In the genomic region with DNA sequence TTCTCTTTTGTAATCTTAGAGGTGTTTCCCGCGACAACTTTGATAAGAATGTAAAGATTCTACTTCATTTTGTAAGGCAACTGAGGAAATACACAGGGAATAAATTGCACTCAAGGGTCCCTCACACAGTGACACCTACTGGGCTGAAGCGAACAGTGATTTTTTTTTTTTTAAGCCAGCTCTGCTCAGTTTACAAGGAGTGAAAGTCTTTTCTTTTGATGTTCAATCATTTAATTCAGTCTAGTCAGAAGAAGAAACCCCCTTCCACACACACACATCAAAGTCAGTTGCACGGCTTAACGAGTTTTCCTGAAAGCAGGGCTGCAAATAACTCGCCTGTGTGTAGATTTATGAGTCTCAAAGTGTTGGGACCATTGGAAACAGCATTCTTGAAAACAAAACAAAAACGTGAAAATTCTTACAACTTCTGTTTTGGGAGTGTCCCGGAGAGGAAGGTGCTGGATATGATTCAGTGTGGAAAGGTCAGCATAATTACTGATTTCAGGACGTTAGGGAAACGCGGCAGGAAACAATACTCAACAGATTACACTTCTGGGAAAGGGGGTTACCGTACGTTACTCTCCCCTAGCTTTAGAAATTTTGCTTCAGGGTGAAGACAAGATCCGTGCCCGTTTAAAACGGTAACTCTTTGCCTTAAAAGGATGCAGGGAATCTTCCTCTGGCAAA, we compare ENCODE assay signal across 8 mouse cellular contexts. TPM values are rescaled to one million over a fixed set of nuclear protein-coding genes. Genes with fewer than 3 reads are reported as not detected.
DNase-seq lines count a peak whose midpoint lies in the region; ATAC-seq and TF ChIP-seq lines count a peak whose summit lies in the region.

A gene (plus strand): TSS at position 588 of the 687 bp plus-strand sequence.

- H3K9ac ChIP-seq in hindbrain, embryonic 16.5 days (ENCODE audit: low read depth, low read length), result peak within 1 kb of the TSS; percentile 71
- no peak within 1 kb of the TSS for H3K9ac ChIP-seq in liver, embryonic 12.5 days
- H3K9ac ChIP-seq in neural tube, embryonic 13.5 days, result peak within 1 kb of the TSS; percentile 74

- peak; percentile 22 for DNase-seq in Patski (ENCODE audit: low read depth, low spot score)
- peak; percentile 61 for DNase-seq in forelimb bud, embryonic 11.5 days (ENCODE audit: low read depth, low spot score)
- no peak for DNase-seq in ovary, postnatal 14 days (ENCODE audit: low spot score)

- H3K9me3 ChIP-seq in erythroblast, embryonic 14.5 days (ENCODE audit: control insufficient read depth, low read length), result no peaks in the 10 kb centered on the region
- H3K9me3 ChIP-seq in hindbrain, embryonic 16.5 days (ENCODE audit: control insufficient read depth, low read length), result no peaks in the 10 kb centered on the region
- no peaks in the 10 kb centered on the region for H3K9me3 ChIP-seq in liver, embryonic 12.5 days (replicated peaks)
- no peaks in the 10 kb centered on the region for H3K9me3 ChIP-seq in neural tube, embryonic 13.5 days

- H3K36me3 ChIP-seq in erythroblast, embryonic 14.5 days (ENCODE audit: control insufficient read depth), result no peaks in the 10 kb centered on the region
- H3K36me3 ChIP-seq in hindbrain, embryonic 16.5 days (ENCODE audit: control insufficient read depth, insufficient read depth, low read length), result no peaks in the 10 kb centered on the region
- no peaks in the 10 kb centered on the region for H3K36me3 ChIP-seq in liver, embryonic 12.5 days
- no peaks in the 10 kb centered on the region for H3K36me3 ChIP-seq in neural tube, embryonic 13.5 days

- ATAC-seq in erythroblast, adult 5-6 weeks (replicated peaks; ENCODE audit: low FRiP score, poor library complexity, severe bottlenecking), result no peak
- ATAC-seq in Patski, result peak; percentile 28
- ATAC-seq in hindbrain, embryonic 16.5 days, result no peak; the same call in 1 of the 2 replicates
- ATAC-seq in liver, embryonic 12.5 days, result no peak
- peak; percentile 22; the same call in 1 of the 2 replicates for ATAC-seq in neural tube, embryonic 13.5 days (ENCODE audit: low read depth)

- POLR2A ChIA-PET in Patski (lab: Charles Lee), result no interaction called here

- peaks cover 27% of the 10 kb centered on the region for H3K27me3 ChIP-seq in erythroblast, embryonic 14.5 days (ENCODE audit: control insufficient read depth)
- no peaks in the 10 kb centered on the region for H3K27me3 ChIP-seq in Patski
- H3K27me3 ChIP-seq in hindbrain, embryonic 16.5 days (replicated peaks; ENCODE audit: control insufficient read depth, insufficient read depth, low read length), result no peaks in the 10 kb centered on the region
- H3K27me3 ChIP-seq in liver, embryonic 12.5 days (replicated peaks), result peaks cover 31% of the 10 kb centered on the region
- H3K27me3 ChIP-seq in neural tube, embryonic 13.5 days, result peaks cover 7% of the 10 kb centered on the region

- WGBS in hindbrain, embryonic 16.5 days, result under 1% methylated on average over 16 of the region's 16 CpGs
- WGBS in liver, embryonic 12.5 days (ENCODE audit: insufficient replicate concordance), result 2% methylated on average over 16 of the region's 16 CpGs
- under 1% methylated on average over 16 of the region's 16 CpGs for WGBS in neural tube, embryonic 13.5 days

- no peaks in the 10 kb centered on the region for H3K4me1 ChIP-seq in erythroblast, embryonic 14.5 days (ENCODE audit: control insufficient read depth)
- H3K4me1 ChIP-seq in hindbrain, embryonic 16.5 days (ENCODE audit: control insufficient read depth, insufficient read depth, low read depth, low read length), result peaks cover 2% of the 10 kb centered on the region
- no peaks in the 10 kb centered on the region for H3K4me1 ChIP-seq in liver, embryonic 12.5 days
- peaks cover 19% of the 10 kb centered on the region for H3K4me1 ChIP-seq in neural tube, embryonic 13.5 days (replicated peaks)

- in situ Hi-C loops in Patski (cut with MboI; ENCODE audit: low pct_unique_long_range_greater_than_20kb), result loop anchor here (5.0 to 10.0 kb wide), 3 partner anchors 182 to 459 kb away; no protein-coding TSS in a partner anchor

- no peak within 1 kb of the TSS; the same call in 1 of the 2 replicates for H3K27ac ChIP-seq in hindbrain, embryonic 16.5 days (ENCODE audit: low read depth, low read length)
- H3K27ac ChIP-seq in liver, embryonic 12.5 days, result no peak within 1 kb of the TSS
- peak within 1 kb of the TSS; percentile 72 for H3K27ac ChIP-seq in neural tube, embryonic 13.5 days (replicated peaks)

- peak within 1 kb of the TSS; percentile 16 for H3K4me3 ChIP-seq in erythroblast, embryonic 14.5 days (replicated peaks)
- peak within 1 kb of the TSS; percentile 65 for H3K4me3 ChIP-seq in hindbrain, embryonic 16.5 days (ENCODE audit: low read length)
- peak within 1 kb of the TSS; percentile 49 for H3K4me3 ChIP-seq in liver, embryonic 12.5 days
- peak within 1 kb of the TSS; percentile 60 for H3K4me3 ChIP-seq in neural tube, embryonic 13.5 days

- CTCF ChIA-PET in Patski (lab: Charles Lee), result interaction anchor here (0.6 to 5.4 kb wide), 4 partner anchors 16 to 626 kb away, joined by 3 to 20 read pairs (median 5); no protein-coding TSS in a partner anchor

- TF ChIP-seq CTCF in Patski (IDR thresholded peaks at IDR 0.05), result peak; percentile 75

- peak within 1 kb of the TSS; percentile 67 for H3K4me2 ChIP-seq in hindbrain, embryonic 16.5 days (ENCODE audit: low read length)
- peak within 1 kb of the TSS; percentile 61 for H3K4me2 ChIP-seq in liver, embryonic 12.5 days
- peak within 1 kb of the TSS; percentile 77 for H3K4me2 ChIP-seq in neural tube, embryonic 13.5 days

RNA-seq across cellular contexts. Expression of the gene that starts here (rescaled TPM):
- 0.05 TPM in 1 of 2 replicates, not detected in the other for polyA plus RNA-seq in erythroblast, embryonic 14.5 days (2012)
- total RNA-seq in erythroblast, adult 5-6 weeks (2015; ENCODE audit: low replicate concordance), result not detected in 2 replicates
- total RNA-seq in erythroblast, adult 5-6 weeks (2017; ENCODE audit: low replicate concordance), result not detected in 2 replicates
- polyA plus RNA-seq in Patski (2021), result 36.4 TPM
- polyA plus RNA-seq in hindbrain, embryonic 16.5 days (2015; fragmentation: Nextera tagmentation; extraction: Ambion mirVana), result 13.3 and 19.0 TPM in 2 replicates
- 1.2 TPM in 2 replicates for polyA plus RNA-seq in liver, embryonic 12.5 days (2016; fragmentation: Nextera tagmentation; extraction: Ambion mirVana)
- 30.3 and 31.7 TPM in 2 replicates for polyA plus RNA-seq in neural tube, embryonic 13.5 days (2015; fragmentation: Nextera tagmentation; extraction: Ambion mirVana)

Comparison
In these comparisons a context has a peak if more than half of its experiments do, and no peak if none do; other contexts are left out.
1. ATAC-seq: peak in Patski (single experiment) and neural tube, embryonic 13.5 days (single experiment); none in erythroblast, adult 5-6 weeks (single experiment), hindbrain, embryonic 16.5 days (single experiment) and liver, embryonic 12.5 days (single experiment).
2. Peak in every context shown above with its lines, with median percentiles within 50 percentile points of each other: H3K4me3 ChIP-seq and H3K4me2 ChIP-seq.